Mouse (Mus musculus) lung, adult 2 months (tissue): ENCODE measurements at regions not wholly inside any gene's neighbourhood (a gene's known extent, or its start where the extent isn't known, plus 50 kb on each side); places are given as distances from the start of the nearest gene placed in this dataset.

Experiments
- DNase-seq: peaks from one replicate; pipeline ENCODE4 v3.0.0; 2022
- H3K4me1 ChIP-seq: fragments of 200-500 bp; 2 replicates; pipeline ENCODE4 v1.6.1; 2011; ENCODE audit warnings: low read length; ENCODE audit not compliant: control insufficient read depth, insufficient read depth
- H3K4me3 ChIP-seq: fragments of 200-500 bp; replicated peaks from 2 replicates; pipeline ENCODE3; 2011; ENCODE audit warnings: low read depth, mild to moderate bottlenecking, control low read depth, low read length; ENCODE audit errors: extremely low read depth
- CTCF ChIP-seq: fragments of 200-500 bp; IDR thresholded peaks from 2 replicates; pipeline ENCODE4 v1.5.1; 2011; ENCODE audit warnings: mild to moderate bottlenecking, low read length, control low read depth; ENCODE audit not compliant: insufficient read depth
- POLR2A ChIP-seq: fragments of 200-500 bp; IDR thresholded peaks from 2 replicates; pipeline ENCODE4 v1.6.1; 2011; ENCODE audit warnings: low read depth, mild to moderate bottlenecking, control low read depth, low read length, borderline replicate concordance; ENCODE audit errors: extremely low read depth
- WGBS: fragments of 180-500 bp; shearing (Covaris S2); methylation state at CpG from one replicate; pipeline ENCODE4 v1.1.7; 2018; 5-methylcytosine and 5-hydroxymethylcytosine counted together

- DNase-seq = no peak
- TF ChIP-seq POLR2A (no peak), CTCF (no peak)
- Histone ChIP-seq H3K4me1 (peaks cover under 1% of the 10 kb centered on the region; the same call in 1 of the 2 replicates), H3K4me3 (no peak overlapping the region)
- 50% methylated on average over 1 of the region's 1 CpGs for WGBS
Measured at GRCm38 (mm10) chr1:169160220-169160619, 371.0 kb downstream of the Nuf2 start.

- no peak for TF ChIP-seq CTCF
- TF ChIP-seq POLR2A = no peak
- Histone ChIP-seq H3K4me1 (no peaks in the 10 kb centered on the region), H3K4me3 (no peak overlapping the region)
- no peak for DNase-seq
Measured at GRCm38 (mm10) chr1:169159786-169160185, 371.5 kb downstream of the Nuf2 start.

GRCm38 (mm10) chr1:169157496-169157895, 373.8 kb downstream of the Nuf2 start:
- Histone ChIP-seq H3K4me3 (no peak overlapping the region), H3K4me1 (no peaks in the 10 kb centered on the region)
- WGBS = 82% methylated on average over 3 of the region's 3 CpGs
- DNase-seq = no peak
- TF ChIP-seq POLR2A (no peak), CTCF (no peak)

GRCm38 (mm10) chr1:169156875-169157274, 374.4 kb downstream of the Nuf2 start:
- Histone ChIP-seq H3K4me3 (no peak overlapping the region), H3K4me1 (no peaks in the 10 kb centered on the region)
- DNase-seq = no peak
- TF ChIP-seq CTCF (no peak), POLR2A (no peak)
- WGBS = 76% methylated on average over 4 of the region's 4 CpGs

GRCm38 (mm10) chr1:169155484-169156459, 375.5 kb downstream of the Nuf2 start:
- WGBS = 73% methylated on average over 14 of the region's 14 CpGs
- no peaks in the 10 kb centered on the region for H3K4me1 ChIP-seq
- TF ChIP-seq CTCF = no peak
- no peak for TF ChIP-seq POLR2A
- no peak overlapping the region for H3K4me3 ChIP-seq
- no peak for DNase-seq

- TF ChIP-seq CTCF (no peak), POLR2A (no peak)
- DNase-seq = no peak
- H3K4me3 ChIP-seq = no peak overlapping the region
- 63% methylated on average over 3 of the region's 3 CpGs for WGBS
- no peaks in the 10 kb centered on the region for H3K4me1 ChIP-seq
Measured at GRCm38 (mm10) chr1:169142216-169142615, 389.0 kb downstream of the Nuf2 start.

- no peaks in the 10 kb centered on the region for H3K4me1 ChIP-seq
- TF ChIP-seq CTCF (no peak), POLR2A (no peak)
- WGBS = 61% methylated on average over 3 of the region's 3 CpGs
- DNase-seq = no peak
- no peak overlapping the region for H3K4me3 ChIP-seq
Measured at GRCm38 (mm10) chr1:169140056-169140455, 391.2 kb downstream of the Nuf2 start.

- WGBS = 56% methylated on average over 5 of the region's 5 CpGs
Measured at GRCm38 (mm10) chr1:169139507-169139906, 391.8 kb downstream of the Nuf2 start.

GRCm38 (mm10) chr1:169139184-169139486, 392.1 kb downstream of the Nuf2 start:
- H3K4me3 ChIP-seq = no peak overlapping the region
- H3K4me1 ChIP-seq = no peaks in the 10 kb centered on the region
- WGBS = 38% methylated on average over 2 of the region's 2 CpGs
- TF ChIP-seq CTCF = no peak
- no peak for TF ChIP-seq POLR2A
- DNase-seq = no peak

More at GRCm38 (mm10) chr1:169139507-169139906, 391.8 kb downstream of the Nuf2 start:
- no peak for DNase-seq
- Histone ChIP-seq H3K4me1 (no peaks in the 10 kb centered on the region), H3K4me3 (no peak overlapping the region)
- no peak for TF ChIP-seq POLR2A
- no peak for TF ChIP-seq CTCF
